Mouse (Mus musculus) frontal cortex, adult (tissue): Measurements from ENCODE around the gene Cntf.
A peak's percentile ranks its signal among the peaks of the same experiment; 100 is the strongest.

Experiments
- ATAC-seq: cut with Nextera tagmentation; 2 replicates; pipeline ENCODE4 v1.9.2; 2017; ENCODE audit warnings: mild to moderate bottlenecking, moderate library complexity, mixed read lengths; ENCODE audit not compliant: low TSS enrichment

Gene Cntf

DNA sequence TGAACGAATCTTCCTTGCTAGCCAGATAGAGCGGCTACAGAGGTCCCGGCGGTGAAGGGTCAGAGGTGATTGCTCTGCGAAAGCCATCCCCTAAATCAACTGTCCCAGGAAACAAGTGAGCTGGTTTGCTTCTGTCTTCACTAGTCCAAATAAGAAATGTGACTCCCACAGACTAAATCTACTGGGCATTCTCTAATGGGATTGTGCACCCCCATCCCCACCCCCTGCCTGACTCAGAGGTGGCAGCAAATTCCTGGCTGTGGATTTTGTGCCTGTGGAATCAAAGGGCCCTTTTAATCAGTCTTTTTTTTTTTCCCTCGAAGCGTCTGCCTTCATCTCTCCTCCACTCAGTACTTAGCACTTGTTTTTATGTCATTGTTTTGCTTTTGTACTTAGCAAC, at the start of gene Cntf:
Cntf (minus strand) TSS at position 325 of the 400 bp plus-strand sequence.
- no peak for ATAC-seq

DNA sequence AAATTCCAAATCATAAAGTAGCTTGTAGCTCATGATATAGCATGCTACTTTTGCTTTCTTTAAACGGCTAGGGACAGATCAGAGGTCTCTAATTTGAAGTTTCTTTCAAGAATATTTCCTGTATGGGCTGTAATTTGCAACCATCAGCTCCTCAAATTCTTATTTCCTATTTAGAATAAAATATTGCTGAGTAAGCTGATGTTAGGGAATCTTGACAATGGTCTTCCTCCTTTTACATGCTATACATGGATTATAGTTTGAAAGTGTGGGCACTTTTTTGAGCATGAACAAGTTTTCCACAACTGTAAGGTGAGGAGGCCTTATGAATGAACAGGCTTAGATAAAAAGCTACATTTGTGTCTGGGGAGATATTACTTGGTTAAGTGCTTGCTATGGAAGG, 48.5 kb upstream of the Cntf start:
- no peak for ATAC-seq

DNA sequence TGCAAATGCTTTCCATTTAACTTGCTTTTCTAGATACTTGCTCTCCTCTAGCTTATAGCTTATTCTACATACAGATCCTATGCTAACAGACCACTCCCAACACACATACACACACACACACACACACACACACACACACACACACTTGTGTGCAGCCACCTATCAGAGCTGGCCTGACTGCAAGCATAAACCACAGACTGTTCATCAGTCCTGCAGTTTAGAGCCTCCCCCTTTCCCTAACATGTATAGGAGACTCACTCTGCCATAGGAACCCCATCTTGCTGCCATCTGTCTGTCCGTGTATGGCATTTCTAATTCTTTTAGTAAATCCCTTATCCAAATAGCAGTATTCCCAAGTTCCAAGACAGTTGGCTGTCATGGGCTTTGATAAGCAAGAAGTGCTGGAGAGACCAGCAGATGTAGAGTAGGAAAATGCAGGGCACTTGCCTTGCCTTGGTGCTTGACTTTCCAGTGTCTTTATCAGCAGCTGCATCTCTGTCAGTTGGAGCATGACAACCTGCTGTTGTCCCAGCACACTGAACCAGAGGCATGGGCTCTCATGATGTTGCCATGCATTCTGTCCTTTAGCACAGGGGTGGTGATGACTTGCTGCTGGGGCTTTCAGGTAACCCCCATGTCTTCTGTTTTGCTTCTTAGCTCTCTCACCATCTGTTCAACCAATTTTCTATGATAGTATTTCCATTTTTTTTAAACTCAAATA, 47.4 kb upstream of the Cntf start:
- no peak for ATAC-seq

DNA sequence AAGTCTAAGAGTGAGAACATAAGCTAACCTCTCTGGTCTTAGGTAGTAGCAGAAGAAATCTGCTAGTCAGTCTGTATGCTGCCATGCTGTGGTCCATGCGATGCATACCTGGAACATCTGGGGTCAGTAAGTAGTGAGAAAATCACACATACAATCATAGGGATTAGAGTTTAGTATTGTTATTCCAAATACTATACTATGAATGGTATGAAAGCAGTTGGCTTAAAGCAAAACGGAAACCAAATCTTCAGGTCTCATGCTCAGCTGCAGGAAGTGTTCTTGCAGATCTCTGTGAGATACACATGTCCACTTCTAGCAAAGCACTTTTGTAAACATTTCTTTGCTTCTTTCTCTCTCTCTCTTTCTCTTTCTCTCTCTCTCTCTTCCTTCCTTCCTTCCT, 40.8 kb upstream of the Cntf start:
- no peak for ATAC-seq

DNA sequence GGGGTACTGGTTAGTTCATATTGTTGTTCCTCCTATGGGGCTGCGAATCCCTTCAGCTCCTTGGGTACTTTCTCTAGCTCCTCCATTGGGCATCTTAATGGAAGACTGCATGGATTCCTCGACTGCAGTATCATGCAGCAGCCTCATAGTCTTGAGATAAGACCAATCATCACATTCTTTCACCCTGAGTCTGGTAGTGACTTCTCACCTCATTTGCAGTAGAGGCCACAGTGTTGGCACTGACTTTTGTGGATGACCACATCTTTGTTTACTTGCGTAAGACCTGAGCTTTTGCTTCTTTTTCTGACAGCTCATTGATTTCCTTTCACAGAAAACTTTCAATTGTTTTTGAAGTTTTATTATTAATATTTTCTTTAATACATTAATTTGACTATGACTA, 40.3 kb upstream of the Cntf start:
- ATAC-seq: no peak

DNA sequence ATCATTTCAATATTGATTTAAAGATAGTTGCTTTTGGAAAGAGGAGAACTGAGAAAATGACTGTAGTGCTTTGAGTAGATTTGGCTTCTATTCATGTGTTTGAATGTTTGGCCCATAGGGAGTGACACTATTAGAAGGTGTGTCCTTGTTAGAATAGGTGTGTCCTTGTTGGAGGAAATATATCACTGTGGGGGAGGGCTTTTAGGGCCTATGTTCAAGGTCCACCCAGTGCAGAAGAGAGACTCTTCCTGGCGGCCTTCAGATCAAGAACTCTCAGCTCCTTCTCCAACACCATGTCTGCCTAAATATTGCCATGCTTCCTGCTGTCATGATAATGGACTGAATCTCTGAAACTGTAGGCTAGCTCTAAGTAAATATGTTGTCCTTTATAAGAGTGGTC, 38.8 kb upstream of the Cntf start:
- no peak for ATAC-seq

DNA sequence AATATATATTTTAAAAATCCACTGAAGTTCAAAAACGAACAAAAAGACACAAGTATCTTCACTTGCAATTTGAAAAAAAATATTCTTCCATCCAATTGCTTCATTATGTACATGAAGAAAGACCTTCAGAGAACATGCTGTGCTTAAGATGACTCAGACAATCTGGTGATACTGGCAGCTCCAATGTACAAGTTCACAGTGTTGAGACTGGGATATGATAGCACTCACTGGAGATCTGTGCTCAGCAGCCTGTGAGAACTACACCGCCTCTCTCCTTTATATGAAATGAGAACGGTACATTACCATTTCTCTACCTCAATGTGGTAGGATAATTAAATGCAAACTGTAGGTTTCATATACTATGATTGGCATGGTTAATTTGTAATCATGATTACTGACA, 37.4 kb upstream of the Cntf start:
- peak; percentile 99 for ATAC-seq

DNA sequence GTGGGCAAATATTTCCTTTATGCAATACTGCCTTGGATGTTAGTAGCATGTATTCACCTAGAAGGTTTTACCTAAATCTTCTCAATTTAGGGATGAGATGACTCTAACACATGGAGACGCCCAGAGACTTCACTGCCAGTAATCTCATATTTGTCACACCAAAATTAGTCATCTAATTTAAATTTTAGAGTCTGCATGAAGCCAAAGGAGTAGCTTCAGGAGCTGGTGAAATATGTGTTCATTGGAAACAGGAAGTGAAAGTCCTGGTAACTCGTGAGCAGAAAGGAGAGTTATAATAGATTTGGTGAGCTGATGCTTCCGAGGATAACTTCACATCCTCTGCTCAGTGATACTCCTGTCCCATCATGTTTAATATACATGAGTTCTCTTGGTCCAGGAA, 35.6 kb upstream of the Cntf start:
- 0 out of 2 replicates have a peak, but pooled peaks have one; percentile 4 for ATAC-seq

DNA sequence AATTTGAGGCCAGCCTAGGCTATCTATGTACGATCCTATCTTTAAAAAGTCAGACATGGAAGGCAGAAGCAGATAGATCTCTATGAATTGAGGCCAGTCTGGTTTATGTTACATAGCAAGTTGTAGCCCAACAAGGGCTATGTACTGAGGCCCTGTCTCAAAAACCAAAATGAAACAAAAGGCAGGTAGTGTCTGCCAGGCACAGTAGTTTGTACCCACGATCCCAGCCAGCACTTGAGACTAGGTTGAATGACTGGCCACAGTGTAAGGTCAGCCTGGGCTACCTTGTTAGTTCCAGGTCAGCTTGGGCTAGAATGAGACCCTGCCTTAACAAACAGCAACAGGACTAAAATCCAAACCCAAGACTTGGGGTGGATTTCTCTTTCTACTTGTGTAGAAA, 35.2 kb upstream of the Cntf start:
- ATAC-seq: no peak

DNA sequence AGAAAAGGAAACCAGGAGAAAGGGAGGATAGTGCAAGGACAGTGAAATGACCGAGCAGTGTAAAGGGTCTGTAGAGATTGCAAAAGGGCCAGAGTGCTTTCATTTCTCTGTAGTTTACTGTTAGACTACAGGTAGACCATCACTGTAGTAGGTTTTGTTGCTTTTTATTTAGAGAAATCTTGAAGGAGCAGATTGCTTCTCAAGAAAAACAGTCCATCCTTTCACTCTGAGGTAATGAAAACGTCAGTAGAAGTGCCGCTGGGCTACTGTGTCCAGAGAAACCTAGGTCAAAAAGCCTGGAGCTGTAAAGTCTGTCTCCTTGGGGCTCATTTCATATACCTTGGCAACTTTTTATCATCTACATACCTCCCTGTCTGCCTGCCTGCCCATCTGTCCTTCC, 33.6 kb upstream of the Cntf start:
- no peak for ATAC-seq

DNA sequence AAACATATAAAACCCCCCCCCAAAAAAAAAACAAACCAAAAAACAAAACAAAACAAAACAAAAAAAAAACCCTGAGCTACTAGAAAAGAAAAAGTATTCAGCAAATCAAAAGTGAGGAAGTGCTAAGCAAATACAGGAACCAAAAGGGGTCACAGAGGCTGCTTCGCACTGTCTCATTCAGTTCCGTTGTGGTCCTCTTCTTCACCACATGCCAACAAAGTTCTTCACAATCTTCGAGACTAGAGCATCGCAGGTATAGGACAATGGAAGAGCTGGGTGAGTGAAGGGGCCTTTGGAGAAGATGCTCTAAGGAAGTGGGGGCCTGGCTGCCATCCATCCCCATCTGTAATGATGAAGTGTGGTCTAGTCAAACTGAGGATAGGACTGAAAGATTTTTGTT, 33.0 kb upstream of the Cntf start:
- ATAC-seq: no peak

DNA sequence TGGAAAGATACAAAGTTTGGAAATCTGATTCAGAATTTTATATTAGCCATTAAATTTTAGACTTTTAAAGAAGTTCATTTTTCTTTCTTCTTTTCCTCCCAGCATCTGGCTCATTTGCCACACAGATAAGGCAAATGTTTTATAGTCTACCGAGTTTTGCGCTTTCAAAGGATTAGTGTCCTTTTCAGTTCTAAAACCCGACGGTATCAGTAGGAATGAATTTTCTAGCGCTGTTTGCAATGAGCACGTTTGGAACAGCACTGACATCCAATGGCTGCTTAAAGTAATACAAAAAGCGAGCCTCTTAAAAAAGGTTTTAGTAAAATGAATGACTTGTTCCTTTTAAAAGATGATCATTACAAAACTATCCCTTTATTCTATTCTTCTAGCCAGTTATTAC, 31.6 kb upstream of the Cntf start:
- no peak for ATAC-seq

DNA sequence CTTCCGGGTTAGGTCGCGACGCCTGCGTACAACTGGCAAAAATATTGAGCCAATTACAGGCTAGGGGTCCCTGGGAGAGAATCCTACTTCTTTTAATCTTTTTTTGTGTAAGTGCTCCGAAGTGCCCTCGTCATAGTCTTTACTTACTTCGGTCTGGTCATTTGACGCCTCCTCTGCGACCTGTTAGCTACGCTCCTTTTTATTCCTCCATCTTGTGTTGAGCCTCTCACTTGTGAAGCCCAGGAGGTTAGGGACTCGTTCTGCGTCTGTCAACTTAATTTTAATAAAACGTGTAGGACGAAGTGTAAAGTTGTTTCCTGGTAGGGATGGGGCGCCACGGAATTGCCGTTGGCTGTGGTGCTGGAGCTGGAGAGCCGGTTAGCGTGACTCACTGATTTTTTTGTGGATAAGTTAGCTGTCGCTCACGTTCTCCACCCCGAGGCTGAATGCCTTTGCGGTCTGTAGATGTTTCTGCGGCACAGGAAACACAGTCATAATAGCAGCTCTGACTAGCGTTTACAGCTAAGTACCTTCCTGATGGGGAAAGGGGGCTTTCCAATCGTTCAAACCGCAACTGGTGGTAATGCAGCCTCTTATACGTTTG, 31.0 kb upstream of the Cntf start:
- peak; percentile 22 for ATAC-seq

DNA sequence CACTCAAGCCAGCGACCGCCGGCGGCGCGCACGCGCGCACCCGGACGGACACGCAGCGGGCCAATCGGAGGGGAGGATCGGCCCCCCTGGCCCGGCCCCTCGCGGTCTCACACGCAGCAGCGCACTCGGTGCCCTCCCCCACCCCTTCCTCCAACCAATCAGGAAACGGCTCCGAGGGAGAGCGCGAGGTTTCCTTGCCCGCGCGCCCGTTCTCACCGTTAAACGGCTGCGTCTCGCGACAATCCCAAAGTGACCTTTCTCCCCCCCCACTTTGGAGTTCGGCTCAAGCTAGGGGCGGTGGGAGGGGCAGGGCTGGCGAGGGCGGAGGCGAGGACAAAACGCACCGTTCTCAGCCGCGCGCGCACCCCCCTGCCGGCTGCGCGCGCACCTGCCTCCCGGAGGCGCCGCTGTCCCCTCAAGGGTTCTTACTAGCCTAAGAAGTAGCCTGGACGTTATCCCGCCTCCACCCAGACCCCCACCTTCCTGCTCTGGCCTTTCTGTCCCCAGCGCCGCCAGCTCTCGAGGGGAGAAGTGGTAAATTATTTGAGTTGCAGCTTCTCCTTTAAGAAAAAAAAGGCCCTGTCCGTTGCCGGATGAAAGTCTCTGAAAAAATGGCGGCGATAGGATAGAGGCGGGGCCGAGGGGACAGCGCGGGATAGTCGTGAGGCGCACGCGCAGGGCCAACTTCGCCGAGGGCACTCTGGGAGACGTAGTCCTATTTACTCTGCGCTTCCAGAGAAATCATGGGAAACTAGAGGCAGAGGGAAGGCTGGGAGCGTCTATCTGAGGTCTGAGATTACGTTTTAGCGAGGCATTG, 30.3 kb upstream of the Cntf start, which contains the start of the genes Zfp91 and Lpxn:
Zfp91 (minus strand) TSS at position 616 of the 817 bp plus-strand sequence.
Lpxn (plus strand) TSS at position 683 of the 817 bp plus-strand sequence.
- peak; percentile 89 for ATAC-seq

DNA sequence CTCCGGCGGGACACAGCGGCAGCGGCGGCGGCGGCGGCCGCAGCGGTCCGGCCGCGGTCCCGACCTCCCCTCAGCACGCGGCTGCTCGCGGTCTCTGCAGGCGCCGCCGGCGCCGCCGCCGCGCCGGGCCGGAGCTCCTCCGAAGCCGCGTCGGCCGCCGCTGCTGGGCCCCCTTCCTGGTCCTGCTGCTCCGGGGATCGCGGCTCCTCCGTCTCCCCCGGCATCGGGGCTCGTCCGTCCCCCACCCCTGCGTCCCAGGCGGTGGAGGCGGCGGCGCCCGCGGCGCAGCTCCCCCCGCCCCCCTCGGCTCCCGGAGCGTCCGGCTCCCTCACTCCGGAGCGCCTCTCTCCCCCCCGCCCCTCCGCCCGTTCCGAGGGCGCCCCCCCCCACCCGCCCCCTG, 29.7 kb upstream of the Cntf start:
- no peak; the same call in 1 of the 2 replicates for ATAC-seq

DNA sequence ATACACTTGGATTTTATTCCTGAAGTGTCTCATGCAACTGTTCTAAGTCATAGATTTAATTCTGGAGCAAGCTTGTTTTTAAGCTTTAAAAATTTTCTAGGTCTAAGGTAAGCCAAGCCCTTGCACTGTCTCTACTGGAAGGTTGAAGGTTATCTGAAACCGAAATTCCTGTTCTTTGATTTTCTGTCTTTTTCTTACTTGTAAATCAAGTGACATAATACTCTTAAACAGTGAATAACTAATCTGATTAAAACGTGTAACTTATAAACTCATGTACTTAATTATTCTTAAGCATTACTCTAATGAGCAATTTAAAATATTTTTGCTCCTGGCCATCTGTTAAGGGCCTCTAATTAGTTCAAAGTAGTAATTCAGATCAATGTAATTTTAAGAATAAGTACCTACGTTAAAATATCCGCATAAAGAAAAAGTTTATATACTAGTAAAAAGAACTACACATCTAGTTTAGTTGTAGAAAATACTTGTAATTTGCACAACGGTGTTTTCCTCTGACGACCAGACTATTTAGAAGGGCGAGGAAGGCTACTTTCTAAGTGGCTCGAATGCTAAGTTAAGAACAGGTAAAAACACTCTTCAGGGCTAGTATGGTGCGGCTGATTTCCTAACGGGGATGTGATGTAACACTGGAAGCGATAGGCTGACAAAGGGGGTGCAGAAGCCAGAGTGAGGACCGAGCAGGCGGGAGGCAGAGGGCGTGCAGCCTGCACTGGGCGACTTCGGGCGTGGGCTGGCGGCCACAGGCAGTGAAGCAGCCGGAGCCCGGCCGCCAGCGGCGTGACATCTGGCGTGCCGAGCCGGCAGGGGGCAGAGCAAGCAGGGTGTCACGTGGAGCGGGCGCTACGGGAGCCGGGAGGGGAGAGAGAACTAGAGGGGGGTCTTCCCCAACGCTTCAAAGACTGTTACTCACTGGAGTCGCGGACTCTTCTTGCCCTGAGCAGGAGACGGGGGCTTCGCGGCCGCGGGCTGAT, 28.9 kb upstream of the Cntf start:
- ATAC-seq: peak; percentile 53

DNA sequence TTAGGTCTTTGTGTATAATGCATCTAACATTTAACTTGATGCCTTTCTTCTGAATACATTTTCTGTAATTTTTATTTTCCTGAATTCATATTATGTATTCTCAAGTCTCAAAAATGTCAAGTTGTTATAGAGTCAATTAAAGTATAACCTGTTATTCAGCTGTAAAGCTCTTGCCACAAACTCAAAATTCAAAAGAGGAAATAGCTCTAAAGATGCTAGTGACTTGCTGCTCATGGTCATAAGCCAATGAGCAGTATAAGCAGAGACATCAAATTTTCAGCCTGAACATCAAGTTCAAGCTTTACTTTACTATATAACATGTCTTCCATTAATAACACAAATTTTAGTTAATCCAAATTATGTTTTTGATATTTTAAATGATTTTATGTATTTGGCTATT, 26.9 kb upstream of the Cntf start:
- ATAC-seq: no peak

DNA sequence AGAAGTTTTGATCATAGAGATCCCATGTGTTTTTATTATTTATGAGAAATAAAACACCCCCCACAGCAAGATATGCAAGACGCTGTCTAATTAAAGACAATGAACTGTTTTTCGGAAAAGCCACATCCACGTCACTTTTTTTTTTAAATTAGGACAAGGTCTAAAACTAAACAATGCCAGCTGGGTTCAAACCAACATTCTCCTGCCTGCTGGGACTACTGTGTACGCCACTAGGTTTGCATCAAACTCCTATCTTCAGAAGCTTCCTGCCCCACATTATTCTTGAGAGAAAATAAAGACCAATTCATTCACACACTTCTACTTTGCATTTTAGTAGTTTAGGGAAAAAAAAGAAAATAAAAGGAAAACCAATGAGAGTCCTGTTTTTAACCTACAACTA, 22.3 kb upstream of the Cntf start:
- ATAC-seq: no peak

DNA sequence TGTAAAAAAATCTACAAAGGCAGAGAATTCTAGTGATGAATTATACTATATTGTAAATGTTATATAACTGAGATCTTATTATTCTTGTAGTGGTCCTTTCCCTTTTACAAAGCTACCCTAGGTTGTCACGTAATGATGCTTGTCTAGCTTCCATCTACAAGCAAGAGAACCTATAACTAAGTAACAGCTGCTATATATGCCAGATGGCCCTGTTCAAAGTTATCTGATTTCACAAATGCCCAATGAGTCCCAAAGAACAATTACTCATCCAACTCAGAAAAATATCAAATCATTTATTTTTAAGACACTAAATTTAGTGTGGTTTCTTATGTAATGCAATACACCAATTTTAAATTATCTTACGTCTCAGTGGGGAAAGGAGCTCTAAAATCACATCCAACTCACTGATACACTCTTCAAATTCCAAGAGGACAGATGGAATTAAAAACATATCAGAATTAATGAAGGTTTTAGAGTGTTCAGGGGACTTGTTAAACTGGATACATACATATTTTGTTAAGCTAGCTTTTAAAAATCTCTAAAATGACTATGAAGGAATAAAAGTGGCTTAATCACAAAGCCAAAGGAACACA, 21.5 kb upstream of the Cntf start:
- peak; percentile 67 for ATAC-seq

DNA sequence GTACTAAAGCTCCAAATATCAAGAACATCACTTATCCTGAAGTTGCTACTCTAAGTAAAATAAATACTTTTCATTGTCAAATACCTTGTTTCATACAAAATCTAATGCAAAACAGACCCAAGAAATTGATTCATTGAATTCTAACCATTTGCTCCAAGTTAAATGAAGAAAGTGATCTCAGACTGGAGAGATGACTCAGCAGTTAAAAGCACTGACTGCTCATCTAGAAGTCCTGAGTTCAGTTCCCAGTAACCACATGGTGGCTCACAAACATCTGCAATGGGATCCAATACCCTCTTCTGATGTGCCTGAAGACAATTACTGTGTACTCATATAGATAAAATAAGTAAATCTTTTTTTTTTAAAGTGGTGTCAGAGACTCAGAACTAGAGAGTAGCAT, 15.0 kb upstream of the Cntf start:
- no peak for ATAC-seq

DNA sequence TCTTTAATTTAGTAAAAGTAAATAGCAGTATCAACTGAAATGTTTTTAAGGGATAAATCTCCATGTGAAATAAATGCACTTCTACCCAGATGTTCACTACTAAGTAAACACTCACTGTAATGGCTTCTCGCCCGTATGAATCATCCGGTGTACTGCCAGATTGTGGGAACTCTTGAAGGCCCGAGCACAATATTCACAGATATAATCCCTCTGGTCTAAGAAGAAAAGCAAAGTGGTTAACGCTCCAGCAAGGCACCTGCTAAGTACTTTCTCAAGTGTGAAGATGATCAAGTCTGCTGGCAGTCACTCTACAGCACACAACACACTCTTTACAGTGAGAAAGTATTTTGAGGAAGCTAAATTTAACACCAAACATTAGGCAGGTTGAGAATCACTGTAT, 5.5 kb upstream of the Cntf start:
- peak; percentile 41; the same call in 1 of the 2 replicates for ATAC-seq
